In the genomic region with DNA sequence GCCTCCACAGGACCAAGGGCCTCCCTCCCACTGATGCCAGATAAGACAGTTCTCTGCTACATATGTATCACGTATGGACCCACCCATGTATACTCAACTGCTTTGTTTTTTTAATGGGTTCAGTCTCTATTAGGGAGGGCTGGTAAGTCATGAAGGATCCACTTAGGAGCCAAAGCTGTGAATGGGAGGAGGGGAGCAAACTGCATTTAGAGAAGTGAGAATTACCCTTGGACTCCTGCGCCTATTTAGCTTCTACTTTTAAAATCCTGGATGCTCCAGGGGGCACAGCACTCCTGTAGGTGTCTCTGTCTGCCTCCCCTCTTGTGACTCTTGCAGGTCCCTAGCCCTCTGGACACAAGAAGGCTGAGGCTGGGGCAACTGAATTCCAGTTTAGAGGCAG, we compare ENCODE assay signal across 37 mouse cellular contexts. TPM values are rescaled to one million over a fixed set of nuclear protein-coding genes. Genes with fewer than 3 reads are reported as not detected.
"Had no signal": no experiment of that assay in that cellular context is flagged by ENCODE, and none has a peak within 500 bp of the region (broad histone marks: within the 10 kb centered on the region; RNA-seq: fewer than 3 reads in every experiment).

No protein-coding gene starts in this region.

- H3K9ac ChIP-seq: heart, embryonic 12.5 days; heart, embryonic 13.5 days; heart, embryonic 15.5 days; hindbrain, embryonic 12.5 days; hindbrain, embryonic 13.5 days; hindbrain, embryonic 14.5 days; hindbrain, embryonic 15.5 days; intestine, embryonic 15.5 days; kidney, embryonic 15.5 days had no signal

- H3K27ac ChIP-seq: heart, embryonic 10.5 days; heart, embryonic 13.5 days; heart, embryonic 15.5 days; hindbrain, embryonic 10.5 days; hindbrain, embryonic 12.5 days; hindbrain, embryonic 13.5 days; hindbrain, embryonic 14.5 days; hindbrain, embryonic 15.5 days; hindbrain, postnatal 0 days; intestine, embryonic 15.5 days; kidney, postnatal 0 days; layer of hippocampus, adult 2 months had no signal

- H3K36me3 ChIP-seq: heart, embryonic 10.5 days; heart, embryonic 12.5 days; heart, embryonic 13.5 days; heart, embryonic 15.5 days; hindbrain, embryonic 10.5 days; hindbrain, embryonic 12.5 days; hindbrain, embryonic 13.5 days; hindbrain, embryonic 15.5 days; intestine, embryonic 15.5 days; kidney, embryonic 15.5 days had no signal

- DNase-seq: heart, postnatal 10 days; heart, postnatal 14 days; heart, postnatal 36 days; heart, postnatal 4 days; kidney, adult 11 months; kidney, adult 18-20 months; kidney, adult 2 months; kidney, adult 8-10 months; kidney, adult 9 months; kidney, postnatal 10 days; kidney, postnatal 14 days; kidney, postnatal 25 days; kidney, postnatal 36 days; kidney, postnatal 4 days; layer of hippocampus, adult 9-11 months; layer of hippocampus, postnatal 36 days had no signal

- H3K9me3 ChIP-seq: heart, embryonic 10.5 days; heart, embryonic 12.5 days; heart, embryonic 13.5 days; heart, embryonic 15.5 days; hindbrain, embryonic 10.5 days; hindbrain, embryonic 12.5 days; hindbrain, embryonic 13.5 days; hindbrain, embryonic 15.5 days; intestine, embryonic 15.5 days had no signal

- ATAC-seq: hindbrain, embryonic 16.5 days; hindbrain, postnatal 0 days; intestine, embryonic 15.5 days; intestine, embryonic 16.5 days; intestine, postnatal 0 days had no signal

- H3K4me3 ChIP-seq: heart, embryonic 10.5 days; heart, embryonic 12.5 days; heart, embryonic 13.5 days; heart, embryonic 15.5 days; hindbrain, embryonic 10.5 days; hindbrain, embryonic 12.5 days; hindbrain, embryonic 13.5 days; hindbrain, embryonic 15.5 days; intestine, embryonic 15.5 days; kidney, embryonic 15.5 days; layer of hippocampus, adult 2 months had no signal

- H3K4me2 ChIP-seq: heart, embryonic 11.5 days; heart, embryonic 12.5 days; heart, embryonic 13.5 days; heart, embryonic 15.5 days; hindbrain, embryonic 12.5 days; hindbrain, embryonic 13.5 days; hindbrain, embryonic 14.5 days; hindbrain, embryonic 15.5 days; intestine, embryonic 15.5 days; kidney, embryonic 15.5 days had no signal

RNA-seq across cellular contexts. Expression of a gene that starts 4.5 kb away (rescaled TPM):
- total RNA-seq: hematopoietic stem cell, adult 5-6 weeks; hindbrain, postnatal 0 days had no signal

RNA-seq across cellular contexts. Expression of a gene that starts 36.7 kb away (rescaled TPM):
- total RNA-seq: hematopoietic stem cell, adult 5-6 weeks had no signal
- polyA plus RNA-seq: inflammation-experienced regulatory T-cells, adult 6 months; kidney, embryonic 14.5 days had no signal
